Mouse (Mus musculus): Measurements from ENCODE around the gene Slc9a3r1. TPM values are rescaled to one million over a fixed set of nuclear protein-coding genes. Genes with fewer than 3 reads are reported as not detected.

Gene Slc9a3r1
- polyA plus RNA-seq, 1 experiment from 2014 or later: 46.6 TPM

DNA sequence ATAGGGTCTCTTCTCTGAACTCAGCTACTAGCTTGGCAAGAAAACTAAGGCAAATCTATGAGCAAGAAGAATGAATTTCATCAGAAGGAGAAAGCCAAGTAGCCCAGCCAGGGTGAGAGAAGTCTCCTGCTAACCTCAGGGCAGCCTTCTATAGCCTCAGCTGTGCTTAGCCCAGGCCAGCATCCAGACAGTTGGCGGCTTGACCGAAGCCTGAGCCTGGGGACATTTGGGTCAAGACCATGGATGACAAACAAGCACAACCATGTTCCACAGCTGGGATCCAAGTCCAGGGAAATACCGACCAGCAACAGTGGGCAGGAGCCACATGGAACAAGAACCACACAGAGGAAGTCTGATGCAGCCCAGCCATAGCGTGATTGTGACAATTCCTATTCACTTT lies 15.3 kb upstream of the Slc9a3r1 start:
- Histone ChIP-seq H3K4me1 (ENCODE audit: control insufficient read depth, insufficient read depth, low read length) (peaks cover 10% of the 10 kb centered on the region; the same call in 1 of the 2 replicates), H3K27me3 (ENCODE audit: control insufficient read depth, insufficient read depth, low read length) (no peaks in the 10 kb centered on the region; the same call in 1 of the 2 replicates), H3K9ac (replicated peaks; ENCODE audit: low read length) (no peak overlapping the region), H3K4me2 (ENCODE audit: low read length) (no peak overlapping the region), H3K9me3 (ENCODE audit: control insufficient read depth, low read length) (no peaks in the 10 kb centered on the region), H3K4me3 (replicated peaks; ENCODE audit: low read depth, low read length) (no peak overlapping the region), H3K27ac (replicated peaks; ENCODE audit: low read depth, low read length) (no peak overlapping the region), H3K36me3 (ENCODE audit: control insufficient read depth, insufficient read depth, low read length) (no peaks in the 10 kb centered on the region)
- WGBS: 87% methylated on average over 4 of the region's 4 CpGs
- DNase-seq: no peak
- no peak for ATAC-seq (ENCODE audit: low FRiP score, low TSS enrichment)

DNA sequence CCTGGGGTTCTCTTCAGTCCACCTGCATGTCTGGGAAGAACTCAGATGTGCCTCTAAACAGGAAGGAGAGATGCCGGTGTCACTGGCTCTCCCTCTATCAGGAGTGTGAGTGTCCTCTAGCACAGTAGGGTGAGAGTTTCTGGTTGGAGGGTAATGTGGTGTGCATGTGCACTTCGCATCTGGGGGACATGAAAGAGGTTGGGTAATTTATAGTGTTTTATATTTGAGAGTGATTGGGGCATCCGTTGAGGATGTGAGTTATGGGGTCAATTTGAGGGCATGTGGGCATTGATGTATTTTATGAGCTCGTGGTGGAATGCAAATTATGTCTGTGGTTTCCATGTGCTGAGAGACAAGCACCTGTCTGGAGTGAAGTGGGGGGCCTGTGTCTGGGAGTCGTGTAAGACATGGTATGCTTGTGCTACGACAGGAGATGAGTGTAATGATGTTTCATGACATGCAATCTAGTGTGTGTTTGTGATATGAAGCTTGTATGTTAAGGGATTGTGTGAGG lies 12.3 kb upstream of the Slc9a3r1 start:
- H3K27ac ChIP-seq (replicated peaks; ENCODE audit: low read depth, low read length): no peak overlapping the region
- ATAC-seq (ENCODE audit: low FRiP score, low TSS enrichment) (no peak), DNase-seq (no peak)
- no peak overlapping the region for H3K9ac ChIP-seq (replicated peaks; ENCODE audit: low read length)
- H3K9me3 ChIP-seq (ENCODE audit: control insufficient read depth, low read length): no peaks in the 10 kb centered on the region
- no peak overlapping the region for H3K4me2 ChIP-seq (ENCODE audit: low read length)
- H3K4me3 ChIP-seq (replicated peaks; ENCODE audit: low read depth, low read length): no peak overlapping the region
- peaks cover 22% of the 10 kb centered on the region for H3K27me3 ChIP-seq (ENCODE audit: control insufficient read depth, insufficient read depth, low read length)
- peaks cover 10% of the 10 kb centered on the region; the same call in 1 of the 2 replicates for H3K4me1 ChIP-seq (ENCODE audit: control insufficient read depth, insufficient read depth, low read length)
- no peaks in the 10 kb centered on the region for H3K36me3 ChIP-seq (ENCODE audit: control insufficient read depth, insufficient read depth, low read length)
- 81% methylated on average over 6 of the region's 6 CpGs for WGBS

DNA sequence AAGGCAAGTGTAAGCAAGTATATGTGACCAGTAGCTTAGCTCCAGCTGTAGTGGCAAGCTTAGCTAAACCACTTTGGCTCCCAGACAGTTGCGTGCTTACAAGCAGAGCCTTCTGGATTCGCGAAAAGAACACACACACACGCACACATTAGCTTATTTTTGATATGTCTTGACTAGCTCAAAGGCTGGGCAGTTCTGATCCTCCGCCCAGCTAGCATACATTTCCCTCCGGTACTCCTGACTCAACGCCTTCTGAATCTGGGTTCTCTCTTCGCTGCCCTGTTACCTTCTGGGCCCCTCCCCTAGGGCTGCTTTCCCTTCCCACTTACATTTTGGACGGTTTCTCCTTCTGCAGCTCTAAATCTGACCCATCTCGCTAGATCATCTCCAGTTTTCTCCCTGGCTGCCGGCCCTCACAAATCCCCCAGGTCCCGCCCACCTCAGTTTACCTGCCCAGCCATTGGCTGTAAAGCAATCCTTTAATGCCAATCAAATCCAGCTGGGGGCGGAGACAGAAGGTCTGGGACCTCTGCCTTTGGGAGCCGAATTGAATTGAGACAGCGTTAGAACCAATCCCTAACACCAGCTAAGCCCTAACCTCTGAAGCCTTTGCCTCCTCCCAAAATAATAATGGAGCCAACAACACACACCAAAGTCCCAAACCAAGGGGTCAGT lies 11.2 kb upstream of the Slc9a3r1 start:
- Histone ChIP-seq H3K9me3 (ENCODE audit: control insufficient read depth, low read length) (no peaks in the 10 kb centered on the region), H3K27ac (replicated peaks; ENCODE audit: low read depth, low read length) (no peak overlapping the region), H3K4me1 (ENCODE audit: control insufficient read depth, insufficient read depth, low read length) (peaks cover 10% of the 10 kb centered on the region; the same call in 1 of the 2 replicates), H3K9ac (replicated peaks; ENCODE audit: low read length) (peak overlapping the region; percentile 50), H3K4me2 (ENCODE audit: low read length) (peak overlapping the region; percentile 58), H3K36me3 (ENCODE audit: control insufficient read depth, insufficient read depth, low read length) (no peaks in the 10 kb centered on the region), H3K27me3 (ENCODE audit: control insufficient read depth, insufficient read depth, low read length) (peaks cover 22% of the 10 kb centered on the region), H3K4me3 (replicated peaks; ENCODE audit: low read depth, low read length) (peak overlapping the region; percentile 35)
- 2% methylated on average over 15 of the region's 15 CpGs for WGBS
- DNase-seq (peak; percentile 91), ATAC-seq (ENCODE audit: low FRiP score, low TSS enrichment) (peak; percentile 83; the same call in 1 of the 2 replicates)

DNA sequence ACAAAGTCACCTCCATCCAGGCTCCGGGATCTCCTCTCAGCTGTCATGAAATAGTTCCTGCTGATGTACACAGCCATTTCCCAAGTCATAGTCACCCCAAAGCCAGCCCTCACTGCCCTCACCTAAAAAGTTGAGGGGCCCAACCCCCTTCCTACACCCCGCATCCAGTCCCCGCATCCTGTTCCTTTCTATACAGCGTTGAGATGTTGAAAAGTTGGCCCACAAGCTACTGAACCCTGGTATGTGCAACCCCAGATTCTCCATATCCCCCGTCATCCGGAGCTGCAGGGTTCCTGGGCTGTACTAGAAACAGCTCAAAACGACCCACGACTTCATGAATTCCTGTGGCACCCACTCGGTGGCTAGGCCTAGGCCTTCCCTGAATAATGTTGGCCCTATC lies 10.1 kb upstream of the Slc9a3r1 start:
- Histone ChIP-seq H3K4me3 (replicated peaks; ENCODE audit: low read depth, low read length) (no peak overlapping the region), H3K9ac (replicated peaks; ENCODE audit: low read length) (no peak overlapping the region), H3K9me3 (ENCODE audit: control insufficient read depth, low read length) (no peaks in the 10 kb centered on the region), H3K27me3 (ENCODE audit: control insufficient read depth, insufficient read depth, low read length) (peaks cover 22% of the 10 kb centered on the region), H3K4me2 (ENCODE audit: low read length) (no peak overlapping the region), H3K4me1 (ENCODE audit: control insufficient read depth, insufficient read depth, low read length) (peaks cover 10% of the 10 kb centered on the region; the same call in 1 of the 2 replicates), H3K27ac (replicated peaks; ENCODE audit: low read depth, low read length) (no peak overlapping the region), H3K36me3 (ENCODE audit: control insufficient read depth, insufficient read depth, low read length) (no peaks in the 10 kb centered on the region)
- 82% methylated on average over 9 of the region's 9 CpGs for WGBS
- no peak for DNase-seq
- no peak for ATAC-seq (ENCODE audit: low FRiP score, low TSS enrichment)

DNA sequence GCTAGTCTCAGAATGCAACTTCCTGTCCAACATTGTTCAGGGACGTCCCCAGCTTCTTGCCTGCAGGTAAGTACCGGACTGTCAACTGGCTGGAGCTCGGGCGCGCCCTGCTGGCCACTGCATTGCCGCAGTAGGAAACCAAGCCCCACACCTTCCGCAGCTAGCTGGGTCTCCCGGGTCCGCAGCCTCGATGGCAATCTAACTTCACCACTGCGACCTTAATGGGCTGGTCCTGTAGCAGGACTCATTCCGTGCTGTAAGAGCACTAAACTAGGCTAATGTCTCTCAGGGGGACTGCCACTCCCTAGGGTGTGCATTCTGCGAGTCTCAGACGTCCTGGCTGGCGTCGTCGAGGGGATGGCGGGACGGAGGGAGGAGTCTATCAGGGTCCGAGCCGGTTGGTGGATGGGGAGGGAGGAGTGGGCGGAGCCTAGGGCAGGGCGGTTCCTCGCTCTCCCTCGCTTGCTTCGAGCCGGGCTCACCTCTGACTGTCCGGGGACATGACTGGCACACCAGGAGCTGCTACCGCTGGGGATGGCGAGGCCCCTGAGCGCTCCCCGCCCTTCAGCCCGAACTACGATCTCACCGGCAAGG lies 9.3 kb upstream of the Slc9a3r1 start:
- Histone ChIP-seq H3K36me3 (ENCODE audit: control insufficient read depth, insufficient read depth, low read length) (no peaks in the 10 kb centered on the region), H3K27me3 (ENCODE audit: control insufficient read depth, insufficient read depth, low read length) (peaks cover 22% of the 10 kb centered on the region), H3K9me3 (ENCODE audit: control insufficient read depth, low read length) (no peaks in the 10 kb centered on the region), H3K4me2 (ENCODE audit: low read length) (peak overlapping the region; percentile 39), H3K27ac (replicated peaks; ENCODE audit: low read depth, low read length) (no peak overlapping the region), H3K4me1 (ENCODE audit: control insufficient read depth, insufficient read depth, low read length) (peaks cover 10% of the 10 kb centered on the region; the same call in 1 of the 2 replicates), H3K4me3 (replicated peaks; ENCODE audit: low read depth, low read length) (peak overlapping the region; percentile 19), H3K9ac (replicated peaks; ENCODE audit: low read length) (no peak overlapping the region)
- ATAC-seq (ENCODE audit: low FRiP score, low TSS enrichment) (0 out of 2 replicates have a peak, but pooled peaks have one; percentile 43), DNase-seq (peak; percentile 76)
- 1% methylated on average over 35 of the region's 35 CpGs for WGBS

DNA sequence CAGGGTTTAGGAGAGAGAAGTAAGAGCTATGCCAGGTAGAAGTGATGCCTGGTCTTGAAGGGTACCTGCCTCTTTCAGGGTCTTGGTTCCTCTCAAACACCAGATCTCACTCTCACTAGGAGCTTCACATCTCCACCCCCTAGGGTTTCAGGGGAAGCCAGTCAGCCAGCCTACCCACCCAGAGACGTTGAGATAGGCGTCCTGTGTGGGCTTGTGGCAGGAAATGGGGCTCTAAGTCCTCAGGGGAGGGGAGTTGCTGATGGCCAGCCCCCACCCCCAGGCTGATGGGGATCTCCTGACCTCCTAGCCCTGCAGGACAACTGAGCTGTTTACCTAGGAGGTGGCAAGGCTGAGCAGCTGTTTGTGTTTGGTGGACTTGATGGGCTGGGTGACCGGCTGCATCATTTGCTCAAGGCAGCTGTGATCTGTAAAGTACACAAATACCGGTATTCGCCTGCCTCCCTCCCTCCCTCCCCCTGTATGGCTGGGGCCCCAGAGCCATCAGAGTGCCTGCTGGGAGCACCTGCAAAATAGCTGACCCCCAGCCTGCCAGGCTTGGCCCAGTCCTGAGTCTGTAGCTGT lies 8.0 kb upstream of the Slc9a3r1 start:
- H3K9me3 ChIP-seq (ENCODE audit: control insufficient read depth, low read length): no peaks in the 10 kb centered on the region
- H3K4me2 ChIP-seq (ENCODE audit: low read length): no peak overlapping the region
- WGBS: 29% methylated on average over 5 of the region's 5 CpGs
- no peaks in the 10 kb centered on the region for H3K36me3 ChIP-seq (ENCODE audit: control insufficient read depth, insufficient read depth, low read length)
- no peak overlapping the region for H3K4me3 ChIP-seq (replicated peaks; ENCODE audit: low read depth, low read length)
- no peak overlapping the region for H3K27ac ChIP-seq (replicated peaks; ENCODE audit: low read depth, low read length)
- no peak overlapping the region for H3K9ac ChIP-seq (replicated peaks; ENCODE audit: low read length)
- ATAC-seq (ENCODE audit: low FRiP score, low TSS enrichment): no peak
- H3K27me3 ChIP-seq (ENCODE audit: control insufficient read depth, insufficient read depth, low read length): peaks cover 22% of the 10 kb centered on the region
- H3K4me1 ChIP-seq (ENCODE audit: control insufficient read depth, insufficient read depth, low read length): peaks cover 10% of the 10 kb centered on the region; the same call in 1 of the 2 replicates
- no peak for DNase-seq

DNA sequence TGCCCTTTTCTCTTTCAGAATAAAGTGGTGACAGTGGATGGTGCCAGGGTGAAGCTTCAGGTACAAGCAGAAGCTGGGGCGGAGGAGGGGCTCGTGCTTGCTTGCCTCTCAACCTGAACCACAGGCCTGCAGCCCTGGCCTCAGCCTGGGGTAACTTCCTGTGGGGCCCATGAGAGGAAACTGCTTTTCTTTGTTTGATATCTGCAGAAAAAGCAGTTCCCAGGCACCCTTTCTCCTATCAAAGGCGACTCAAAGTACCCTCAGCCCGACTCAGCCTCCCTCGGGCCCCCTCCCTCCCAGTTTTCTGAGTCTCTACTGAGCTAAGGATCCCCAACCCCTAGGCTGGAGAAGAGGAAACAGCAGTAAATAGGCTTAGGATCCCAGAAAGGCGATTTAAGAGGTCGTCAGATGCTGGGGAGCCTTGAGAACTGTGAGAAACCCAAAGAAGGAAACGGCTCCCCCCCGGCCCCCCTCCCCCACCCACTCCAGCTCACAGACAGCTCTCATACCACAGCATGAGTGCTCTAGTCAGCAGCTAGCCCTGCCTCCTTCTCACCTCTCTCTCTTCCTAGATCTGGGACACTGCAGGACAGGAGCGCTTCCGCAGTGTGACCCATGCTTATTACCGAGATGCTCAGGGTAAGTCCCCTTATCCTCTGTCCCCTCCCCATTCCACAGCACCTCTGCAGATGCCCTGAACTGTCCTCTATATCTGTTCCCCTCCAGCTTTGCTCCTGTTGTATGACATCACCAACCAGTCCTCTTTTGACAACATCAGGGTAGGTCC lies 5.0 kb upstream of the Slc9a3r1 start:
- H3K36me3 ChIP-seq (ENCODE audit: control insufficient read depth, insufficient read depth, low read length): no peaks in the 10 kb centered on the region
- 39% methylated on average over 12 of the region's 12 CpGs for WGBS
- no peaks in the 10 kb centered on the region for H3K9me3 ChIP-seq (ENCODE audit: control insufficient read depth, low read length)
- no peak overlapping the region for H3K27ac ChIP-seq (replicated peaks; ENCODE audit: low read depth, low read length)
- DNase-seq (no peak), ATAC-seq (ENCODE audit: low FRiP score, low TSS enrichment) (no peak)
- no peak overlapping the region for H3K9ac ChIP-seq (replicated peaks; ENCODE audit: low read length)
- peaks cover 42% of the 10 kb centered on the region for H3K27me3 ChIP-seq (ENCODE audit: control insufficient read depth, insufficient read depth, low read length)
- no peak overlapping the region for H3K4me2 ChIP-seq (ENCODE audit: low read length)
- H3K4me1 ChIP-seq (ENCODE audit: control insufficient read depth, insufficient read depth, low read length): peaks cover 4% of the 10 kb centered on the region; the same call in 1 of the 2 replicates
- no peak overlapping the region for H3K4me3 ChIP-seq (replicated peaks; ENCODE audit: low read depth, low read length)

DNA sequence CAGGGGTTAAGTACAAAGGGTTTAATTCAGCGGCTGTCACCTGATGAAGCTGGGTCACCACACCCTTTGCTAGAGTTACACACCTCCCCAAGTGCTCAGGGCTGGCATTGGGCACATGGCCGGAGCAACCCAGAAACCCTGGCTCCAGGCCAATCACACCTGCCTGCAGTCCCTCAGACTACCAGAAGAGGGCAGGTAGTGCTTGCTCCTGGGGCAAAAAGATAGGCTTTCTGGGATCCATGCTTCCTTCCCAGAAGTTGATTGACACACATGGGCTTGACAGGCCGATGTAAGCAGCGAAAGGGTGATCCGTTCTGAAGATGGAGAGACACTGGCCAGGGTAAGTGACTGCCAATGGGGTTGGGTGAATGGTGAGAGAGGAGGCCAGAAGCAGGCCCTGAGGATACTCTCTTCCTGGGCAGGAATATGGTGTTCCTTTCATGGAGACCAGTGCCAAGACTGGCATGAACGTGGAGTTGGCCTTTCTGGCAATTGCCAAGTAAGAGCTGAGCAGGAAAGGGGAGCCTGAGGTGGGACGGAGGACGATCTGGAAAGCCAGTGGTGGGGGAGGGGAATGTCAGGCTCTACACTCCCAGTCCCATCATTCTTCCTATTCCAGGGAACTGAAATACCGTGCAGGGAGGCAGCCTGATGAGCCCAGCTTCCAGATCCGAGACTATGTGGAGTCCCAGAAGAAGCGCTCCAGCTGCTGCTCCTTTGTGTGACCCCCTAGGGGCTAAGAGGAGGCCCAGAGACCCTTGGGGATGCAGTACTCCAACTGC lies 2.9 kb upstream of the Slc9a3r1 start:
- peaks cover 14% of the 10 kb centered on the region for H3K4me1 ChIP-seq (ENCODE audit: control insufficient read depth, insufficient read depth, low read length)
- H3K27ac ChIP-seq (replicated peaks; ENCODE audit: low read depth, low read length): no peak overlapping the region
- H3K36me3 ChIP-seq (ENCODE audit: control insufficient read depth, insufficient read depth, low read length): no peaks in the 10 kb centered on the region
- peak; percentile 50 for DNase-seq
- H3K9me3 ChIP-seq (ENCODE audit: control insufficient read depth, low read length): no peaks in the 10 kb centered on the region
- no peak overlapping the region for H3K4me3 ChIP-seq (replicated peaks; ENCODE audit: low read depth, low read length)
- peaks cover 41% of the 10 kb centered on the region for H3K27me3 ChIP-seq (ENCODE audit: control insufficient read depth, insufficient read depth, low read length)
- no peak overlapping the region for H3K9ac ChIP-seq (replicated peaks; ENCODE audit: low read length)
- no peak for ATAC-seq (ENCODE audit: low FRiP score, low TSS enrichment)
- H3K4me2 ChIP-seq (ENCODE audit: low read length): no peak overlapping the region
- WGBS: 50% methylated on average over 11 of the region's 11 CpGs

All from midbrain, embryonic 14.5 days (tissue).